Mouse (Mus musculus): ENCODE measurements at regions not wholly inside any gene's neighbourhood (a gene's known extent, or its start where the extent isn't known, plus 50 kb on each side); places are given as distances from the start of the nearest gene placed in this dataset.
"Not testable (repeated sequence)": the region's sequence is repeated elsewhere in the genome, so short reads cannot be mapped to it uniquely, and the experiment has no call there.

- no peak overlapping the region for H3K4me2 ChIP-seq (ENCODE audit: low read length)
- no peaks in the 10 kb centered on the region for H3K36me3 ChIP-seq (ENCODE audit: control insufficient read depth, insufficient read depth, low read length)
- no peak overlapping the region for H3K4me3 ChIP-seq (ENCODE audit: low read depth, low read length)
- H3K9me3 ChIP-seq (replicated peaks; ENCODE audit: control insufficient read depth, low read length, poor library complexity, severe bottlenecking) = no peaks in the 10 kb centered on the region
- no peaks in the 10 kb centered on the region for H3K27me3 ChIP-seq (ENCODE audit: control insufficient read depth, insufficient read depth, low read depth, low read length)
- H3K4me1 ChIP-seq (ENCODE audit: control insufficient read depth, insufficient read depth, low read length) = no peaks in the 10 kb centered on the region
- 67% methylated on average over 4 of the region's 4 CpGs for WGBS
- ATAC-seq = no peak
- no peak overlapping the region for H3K9ac ChIP-seq (ENCODE audit: low read depth, low read length)
- no peak overlapping the region for H3K27ac ChIP-seq (ENCODE audit: low read length)
These were observed 99.5 kb downstream of the Nr2f2 start for GRCm38 (mm10) chr7:70267075-70267474.

DNA sequence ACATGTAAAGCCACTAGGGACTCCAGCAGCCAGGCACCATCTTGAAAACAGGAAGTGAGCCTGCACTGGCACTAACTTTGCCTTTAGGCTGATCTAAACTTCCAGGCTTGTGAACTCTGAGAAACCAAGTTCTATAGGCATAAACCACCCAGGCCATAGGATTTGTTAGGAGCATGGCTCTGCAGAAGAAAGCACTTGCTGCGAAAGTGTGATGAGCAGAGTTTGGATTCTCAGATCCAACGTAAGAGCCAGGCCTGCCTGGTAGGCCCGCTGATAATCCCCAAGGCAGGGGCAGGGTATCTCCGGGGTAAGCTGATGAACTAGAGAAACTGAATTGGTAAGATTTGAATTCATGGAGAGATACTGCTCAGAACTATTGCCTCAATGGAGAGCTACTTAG is 109.7 kb downstream of the Nr2f2 start:
- no peak overlapping the region for H3K4me2 ChIP-seq (ENCODE audit: low read length)
- no peaks in the 10 kb centered on the region for H3K4me1 ChIP-seq (ENCODE audit: control insufficient read depth, insufficient read depth, low read length)
- no peaks in the 10 kb centered on the region for H3K27me3 ChIP-seq (ENCODE audit: control insufficient read depth, insufficient read depth, low read depth, low read length)
- H3K27ac ChIP-seq (ENCODE audit: low read length) = no peak overlapping the region
- no peak overlapping the region for H3K9ac ChIP-seq (ENCODE audit: low read depth, low read length)
- no peak for ATAC-seq
- H3K9me3 ChIP-seq (replicated peaks; ENCODE audit: control insufficient read depth, low read length, poor library complexity, severe bottlenecking) = no peaks in the 10 kb centered on the region
- no peaks in the 10 kb centered on the region for H3K36me3 ChIP-seq (ENCODE audit: control insufficient read depth, insufficient read depth, low read length)
- 94% methylated on average over 4 of the region's 4 CpGs for WGBS
- H3K4me3 ChIP-seq (ENCODE audit: low read depth, low read length) = no peak overlapping the region

- 84% methylated on average over 3 of the region's 3 CpGs for WGBS
- H3K4me3 ChIP-seq (ENCODE audit: low read depth, low read length) = no peak overlapping the region
- H3K36me3 ChIP-seq (ENCODE audit: control insufficient read depth, insufficient read depth, low read length) = no peaks in the 10 kb centered on the region
- no peak for ATAC-seq
- no peaks in the 10 kb centered on the region for H3K4me1 ChIP-seq (ENCODE audit: control insufficient read depth, insufficient read depth, low read length)
- no peak overlapping the region for H3K4me2 ChIP-seq (ENCODE audit: low read length)
- H3K9ac ChIP-seq (ENCODE audit: low read depth, low read length) = no peak overlapping the region
- no peaks in the 10 kb centered on the region for H3K27me3 ChIP-seq (ENCODE audit: control insufficient read depth, insufficient read depth, low read depth, low read length)
- H3K9me3 ChIP-seq (replicated peaks; ENCODE audit: control insufficient read depth, low read length, poor library complexity, severe bottlenecking) = no peaks in the 10 kb centered on the region
- no peak overlapping the region for H3K27ac ChIP-seq (ENCODE audit: low read length)
These were observed 111.5 kb downstream of the Nr2f2 start for GRCm38 (mm10) chr7:70255072-70255471.

DNA sequence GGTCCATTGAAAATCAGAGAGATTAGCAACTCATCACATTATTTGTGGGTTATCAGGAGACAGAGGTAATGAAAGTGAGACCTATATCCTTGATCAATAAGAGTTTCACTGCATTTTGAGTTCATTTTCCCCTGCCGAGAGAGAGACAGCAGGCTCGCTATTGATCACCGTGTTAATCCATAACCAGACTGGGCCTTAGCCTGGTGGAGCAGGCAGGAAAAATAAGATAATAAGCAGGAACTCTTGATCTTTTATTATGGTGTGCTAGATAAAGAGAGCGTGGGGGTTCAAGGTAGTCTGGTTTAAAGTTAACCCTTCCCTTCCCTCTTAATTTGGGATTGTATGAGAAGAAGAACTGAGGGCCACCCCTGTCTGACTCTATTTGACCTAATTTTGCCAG is 113.3 kb downstream of the Nr2f2 start:
- WGBS = 61% methylated on average over 4 of the region's 4 CpGs
- no peak overlapping the region for H3K4me3 ChIP-seq (ENCODE audit: low read depth, low read length)
- no peaks in the 10 kb centered on the region for H3K27me3 ChIP-seq (ENCODE audit: control insufficient read depth, insufficient read depth, low read depth, low read length)
- no peak overlapping the region for H3K4me2 ChIP-seq (ENCODE audit: low read length)
- no peaks in the 10 kb centered on the region for H3K9me3 ChIP-seq (replicated peaks; ENCODE audit: control insufficient read depth, low read length, poor library complexity, severe bottlenecking)
- no peak overlapping the region for H3K9ac ChIP-seq (ENCODE audit: low read depth, low read length)
- no peaks in the 10 kb centered on the region for H3K4me1 ChIP-seq (ENCODE audit: control insufficient read depth, insufficient read depth, low read length)
- H3K36me3 ChIP-seq (ENCODE audit: control insufficient read depth, insufficient read depth, low read length) = no peaks in the 10 kb centered on the region
- H3K27ac ChIP-seq (ENCODE audit: low read length) = no peak overlapping the region
- ATAC-seq = no peak

DNA sequence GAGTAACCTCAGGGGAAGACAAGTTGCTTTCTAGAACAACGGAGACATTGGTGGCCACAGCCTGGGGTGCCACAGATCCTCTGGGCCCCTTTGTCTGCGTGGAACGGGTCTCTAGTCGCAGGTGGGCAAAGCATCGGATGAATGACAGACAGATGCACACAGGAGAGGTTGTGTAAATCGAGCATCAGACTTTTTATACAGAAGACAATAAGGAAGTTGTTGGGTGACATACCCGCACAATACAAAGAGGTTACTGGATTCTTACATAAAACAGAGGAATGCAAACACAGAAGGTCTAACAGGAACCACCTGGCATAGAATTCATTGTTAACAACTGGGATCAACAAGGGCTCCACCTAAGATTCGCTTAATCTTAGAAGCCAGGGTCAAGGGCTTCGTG is 127.5 kb downstream of the Nr2f2 start:
- WGBS = 89% methylated on average over 9 of the region's 9 CpGs
- H3K4me1 ChIP-seq (ENCODE audit: control insufficient read depth, insufficient read depth, low read length); ATAC-seq; H3K9ac ChIP-seq (ENCODE audit: low read depth, low read length); H3K36me3 ChIP-seq (ENCODE audit: control insufficient read depth, insufficient read depth, low read length); H3K4me3 ChIP-seq (ENCODE audit: low read depth, low read length); H3K4me2 ChIP-seq (ENCODE audit: low read length); H3K9me3 ChIP-seq (replicated peaks; ENCODE audit: control insufficient read depth, low read length, poor library complexity, severe bottlenecking); H3K27me3 ChIP-seq (ENCODE audit: control insufficient read depth, insufficient read depth, low read depth, low read length); H3K27ac ChIP-seq (ENCODE audit: low read length): not testable (repeated sequence)

GRCm38 (mm10) chr7:70219310-70219709 is 147.2 kb downstream of the Nr2f2 start:
- WGBS = 97% methylated on average over 6 of the region's 6 CpGs
- H3K27me3 ChIP-seq (ENCODE audit: control insufficient read depth, insufficient read depth, low read depth, low read length) = no peaks in the 10 kb centered on the region
- no peak overlapping the region for H3K4me3 ChIP-seq (ENCODE audit: low read depth, low read length)
- H3K36me3 ChIP-seq (ENCODE audit: control insufficient read depth, insufficient read depth, low read length) = no peaks in the 10 kb centered on the region
- H3K9ac ChIP-seq (ENCODE audit: low read depth, low read length) = no peak overlapping the region
- no peaks in the 10 kb centered on the region for H3K4me1 ChIP-seq (ENCODE audit: control insufficient read depth, insufficient read depth, low read length)
- H3K27ac ChIP-seq (ENCODE audit: low read length) = no peak overlapping the region
- H3K4me2 ChIP-seq (ENCODE audit: low read length) = no peak overlapping the region
- H3K9me3 ChIP-seq (replicated peaks; ENCODE audit: control insufficient read depth, low read length, poor library complexity, severe bottlenecking) = no peaks in the 10 kb centered on the region
- no peak for ATAC-seq

GRCm38 (mm10) chr7:70217137-70217536 is 149.4 kb downstream of the Nr2f2 start:
- WGBS = 97% methylated on average over 2 of the region's 2 CpGs
- no peak for ATAC-seq
- no peaks in the 10 kb centered on the region for H3K36me3 ChIP-seq (ENCODE audit: control insufficient read depth, insufficient read depth, low read length)

GRCm38 (mm10) chr7:70213970-70214520 is 152.5 kb downstream of the Nr2f2 start:
- Histone ChIP-seq H3K9ac (ENCODE audit: low read depth, low read length) (no peak overlapping the region), H3K9me3 (replicated peaks; ENCODE audit: control insufficient read depth, low read length, poor library complexity, severe bottlenecking) (no peaks in the 10 kb centered on the region), H3K27me3 (ENCODE audit: control insufficient read depth, insufficient read depth, low read depth, low read length) (no peaks in the 10 kb centered on the region), H3K4me1 (ENCODE audit: control insufficient read depth, insufficient read depth, low read length) (no peaks in the 10 kb centered on the region), H3K36me3 (ENCODE audit: control insufficient read depth, insufficient read depth, low read length) (no peaks in the 10 kb centered on the region), H3K4me3 (ENCODE audit: low read depth, low read length) (no peak overlapping the region), H3K4me2 (ENCODE audit: low read length) (no peak overlapping the region), H3K27ac (ENCODE audit: low read length) (no peak overlapping the region)
- no peak for ATAC-seq
- WGBS = 70% methylated on average over 4 of the region's 4 CpGs

More at GRCm38 (mm10) chr7:70217137-70217536, 149.4 kb downstream of the Nr2f2 start:
- H3K9ac ChIP-seq (ENCODE audit: low read depth, low read length) = no peak overlapping the region
- no peaks in the 10 kb centered on the region for H3K4me1 ChIP-seq (ENCODE audit: control insufficient read depth, insufficient read depth, low read length)
- no peaks in the 10 kb centered on the region for H3K27me3 ChIP-seq (ENCODE audit: control insufficient read depth, insufficient read depth, low read depth, low read length)
- no peak overlapping the region for H3K4me2 ChIP-seq (ENCODE audit: low read length)
- no peaks in the 10 kb centered on the region for H3K9me3 ChIP-seq (replicated peaks; ENCODE audit: control insufficient read depth, low read length, poor library complexity, severe bottlenecking)
- no peak overlapping the region for H3K4me3 ChIP-seq (ENCODE audit: low read depth, low read length)
- H3K27ac ChIP-seq (ENCODE audit: low read length) = no peak overlapping the region

DNA sequence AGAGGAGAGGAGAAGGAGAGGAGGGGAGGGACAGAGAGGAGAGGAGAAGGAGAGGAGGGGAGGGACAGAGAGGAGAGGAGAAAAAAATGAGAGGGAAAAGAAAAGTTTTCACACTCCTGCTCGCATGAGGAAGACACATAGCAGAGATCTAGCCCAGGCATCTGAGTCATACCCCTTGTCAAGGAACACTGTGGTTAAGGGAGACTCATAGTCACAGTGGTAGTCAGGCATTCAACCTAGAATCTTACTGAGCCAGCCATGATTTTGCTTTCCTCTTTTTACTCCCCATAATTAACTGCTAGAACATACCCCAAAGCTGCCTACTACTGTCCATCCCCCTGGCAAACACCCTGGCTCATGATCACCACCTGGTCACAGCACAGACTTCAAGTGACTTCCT is 160.6 kb downstream of the Nr2f2 start:
- WGBS = 90% methylated on average over 1 of the region's 1 CpGs
- Histone ChIP-seq H3K4me3 (ENCODE audit: low read depth, low read length) (no peak overlapping the region), H3K36me3 (ENCODE audit: control insufficient read depth, insufficient read depth, low read length) (no peaks in the 10 kb centered on the region), H3K27ac (ENCODE audit: low read length) (no peak overlapping the region), H3K4me1 (ENCODE audit: control insufficient read depth, insufficient read depth, low read length) (no peaks in the 10 kb centered on the region), H3K27me3 (ENCODE audit: control insufficient read depth, insufficient read depth, low read depth, low read length) (no peaks in the 10 kb centered on the region), H3K9ac (ENCODE audit: low read depth, low read length) (no peak overlapping the region), H3K9me3 (replicated peaks; ENCODE audit: control insufficient read depth, low read length, poor library complexity, severe bottlenecking) (no peaks in the 10 kb centered on the region), H3K4me2 (ENCODE audit: low read length) (no peak overlapping the region)
- ATAC-seq = no peak

Data from midbrain, embryonic 16.5 days (tissue).